Comparison of ENCODE assay signal across 8 mouse cellular contexts in genomic region chr4:144894487-144895210, GRCm38 (mm10). TPM values are rescaled to one million over a fixed set of nuclear protein-coding genes. Genes with fewer than 3 reads are reported as not detected.
A peak's percentile ranks its signal among the peaks of the same experiment; 100 is the strongest.
DNase-seq lines count a peak whose midpoint lies in the region; ATAC-seq and TF ChIP-seq lines count a peak whose summit lies in the region.

No protein-coding gene starts in this region.

- peaks cover 9% of the 10 kb centered on the region; the same call in 1 of the 2 replicates for H3K36me3 ChIP-seq in embryonic facial prominence, embryonic 15.5 days
- H3K36me3 ChIP-seq in hindbrain, embryonic 11.5 days (ENCODE audit: control insufficient read depth, insufficient read depth, low read length), result no peaks in the 10 kb centered on the region
- peaks cover 6% of the 10 kb centered on the region; the same call in 1 of the 2 replicates for H3K36me3 ChIP-seq in limb, embryonic 14.5 days (ENCODE audit: control insufficient read depth, insufficient read depth, low read length)
- no peaks in the 10 kb centered on the region for H3K36me3 ChIP-seq in midbrain, postnatal 0 days (ENCODE audit: insufficient read depth, low read length)

- peak; percentile 60 for ATAC-seq in embryonic facial prominence, embryonic 15.5 days (ENCODE audit: insufficient number of reproducible peaks, low FRiP score, low TSS enrichment, low read depth)
- no peak for ATAC-seq in hindbrain, embryonic 11.5 days (ENCODE audit: low FRiP score)
- peak; percentile 34 for ATAC-seq in limb, embryonic 14.5 days (ENCODE audit: low FRiP score, low read depth)
- ATAC-seq in midbrain, postnatal 0 days (ENCODE audit: low FRiP score), result no peak
- ATAC-seq in CD4-positive, CD25-positive, alpha-beta regulatory T cell, adult 4 months, result no peak

- peak; percentile 47 for DNase-seq in urinary bladder, adult 2 months (ENCODE audit: low spot score)
- DNase-seq in urinary bladder, postnatal 10 days (ENCODE audit: low spot score), result no peak
- DNase-seq in hindbrain, embryonic 11.5 days (ENCODE audit: low spot score), result peak; percentile 34
- DNase-seq in limb, embryonic 14.5 days (ENCODE audit: low spot score), result peak; percentile 68
- no peak for DNase-seq in midbrain, postnatal 0 days (ENCODE audit: low spot score)
- DNase-seq in cerebellum, adult 11-12 months, result no peak

- H3K27ac ChIP-seq in embryonic facial prominence, embryonic 15.5 days (replicated peaks), result peak overlapping the region; percentile 85
- H3K27ac ChIP-seq in hindbrain, embryonic 11.5 days (ENCODE audit: low read depth, low read length), result no peak overlapping the region
- peak overlapping the region; percentile 90 for H3K27ac ChIP-seq in limb, embryonic 14.5 days (replicated peaks; ENCODE audit: low read depth, low read length)
- H3K27ac ChIP-seq in midbrain, postnatal 0 days (ENCODE audit: low read depth, low read length), result peak overlapping the region; percentile 26; the same call in 1 of the 2 replicates

- TF ChIP-seq CTCF in midbrain, postnatal 0 days (IDR thresholded peaks at IDR 0.05), result no peak

- no peaks in the 10 kb centered on the region for H3K27me3 ChIP-seq in embryonic facial prominence, embryonic 15.5 days
- H3K27me3 ChIP-seq in hindbrain, embryonic 11.5 days (ENCODE audit: control insufficient read depth, insufficient read depth, low read length), result peaks cover 22% of the 10 kb centered on the region
- H3K27me3 ChIP-seq in limb, embryonic 14.5 days (ENCODE audit: control insufficient read depth, insufficient read depth, low read length), result no peaks in the 10 kb centered on the region
- peaks cover 21% of the 10 kb centered on the region for H3K27me3 ChIP-seq in midbrain, postnatal 0 days (ENCODE audit: insufficient read depth, low read length)

- 1% methylated on average over 11 of the region's 11 CpGs for WGBS in embryonic facial prominence, embryonic 15.5 days
- 5% methylated on average over 11 of the region's 11 CpGs for WGBS in hindbrain, embryonic 11.5 days
- WGBS in limb, embryonic 14.5 days, result 2% methylated on average over 11 of the region's 11 CpGs
- WGBS in midbrain, postnatal 0 days, result 8% methylated on average over 11 of the region's 11 CpGs

- peak overlapping the region; percentile 95 for H3K4me2 ChIP-seq in embryonic facial prominence, embryonic 15.5 days (replicated peaks)
- H3K4me2 ChIP-seq in hindbrain, embryonic 11.5 days (replicated peaks; ENCODE audit: low read depth, low read length), result peak overlapping the region; percentile 83
- H3K4me2 ChIP-seq in limb, embryonic 14.5 days (replicated peaks; ENCODE audit: low read depth, low read length, severe bottlenecking), result peak overlapping the region; percentile 86
- peak overlapping the region; percentile 93 for H3K4me2 ChIP-seq in midbrain, postnatal 0 days (ENCODE audit: low read depth, low read length, poor library complexity, severe bottlenecking)

- no peaks in the 10 kb centered on the region for H3K9me3 ChIP-seq in embryonic facial prominence, embryonic 15.5 days (replicated peaks)
- H3K9me3 ChIP-seq in hindbrain, embryonic 11.5 days (ENCODE audit: control insufficient read depth, low read length), result no peaks in the 10 kb centered on the region
- H3K9me3 ChIP-seq in limb, embryonic 14.5 days (ENCODE audit: control insufficient read depth, low read length), result no peaks in the 10 kb centered on the region
- no peaks in the 10 kb centered on the region for H3K9me3 ChIP-seq in midbrain, postnatal 0 days (ENCODE audit: low read length)

- H3K9ac ChIP-seq in embryonic facial prominence, embryonic 15.5 days, result peak overlapping the region; percentile 48
- 0 out of 2 replicates have a peak overlapping the region, but pooled peaks have one; percentile 41 for H3K9ac ChIP-seq in hindbrain, embryonic 11.5 days (ENCODE audit: low read depth, low read length)
- H3K9ac ChIP-seq in limb, embryonic 14.5 days (ENCODE audit: low read depth, low read length, severe bottlenecking), result peak overlapping the region; percentile 81
- H3K9ac ChIP-seq in midbrain, postnatal 0 days (replicated peaks; ENCODE audit: low read length, poor library complexity, severe bottlenecking), result peak overlapping the region; percentile 19; the same call in 1 of the 2 replicates

- TF ChIP-seq POLR2A in limb, embryonic 14.5 days (IDR thresholded peaks at IDR 0.05; ENCODE audit: borderline replicate concordance, extremely low read depth, insufficient read depth, insufficient read length), result peak; percentile 20; the same call in 1 of the 2 replicates

- H3K4me3 ChIP-seq in embryonic facial prominence, embryonic 15.5 days (replicated peaks), result peak overlapping the region; percentile 65
- peak overlapping the region; percentile 39 for H3K4me3 ChIP-seq in hindbrain, embryonic 11.5 days (ENCODE audit: low read depth, low read length)
- H3K4me3 ChIP-seq in limb, embryonic 14.5 days (replicated peaks; ENCODE audit: low read length), result peak overlapping the region; percentile 67
- peak overlapping the region; percentile 48 for H3K4me3 ChIP-seq in midbrain, postnatal 0 days (ENCODE audit: low read depth, low read length)

- peaks cover 52% of the 10 kb centered on the region for H3K4me1 ChIP-seq in embryonic facial prominence, embryonic 15.5 days
- H3K4me1 ChIP-seq in hindbrain, embryonic 11.5 days (replicated peaks; ENCODE audit: control insufficient read depth, insufficient read depth, low read length), result peaks cover 6% of the 10 kb centered on the region
- peaks cover 36% of the 10 kb centered on the region for H3K4me1 ChIP-seq in limb, embryonic 14.5 days (ENCODE audit: control insufficient read depth, insufficient read depth, low read length)
- no peaks in the 10 kb centered on the region for H3K4me1 ChIP-seq in midbrain, postnatal 0 days (ENCODE audit: insufficient read depth, low read length)

RNA-seq across cellular contexts. Expression of gene Dhrs3, which starts 2.0 kb away (rescaled TPM):
- polyA plus RNA-seq in urinary bladder, adult 2 months (2012; rRNA removed), result 249 and 258 TPM in 2 replicates
- polyA plus RNA-seq in embryonic facial prominence, embryonic 15.5 days (2015; fragmentation: Nextera tagmentation; extraction: Ambion mirVana), result 73.3 and 75.7 TPM in 2 replicates
- 21.5 and 36.4 TPM in 2 replicates for polyA plus RNA-seq in hindbrain, embryonic 11.5 days (2014; fragmentation: Nextera tagmentation; extraction: Ambion mirVana)
- polyA plus RNA-seq in limb, embryonic 14.5 days (2012; rRNA removed), result 69.7 and 80.0 TPM in 2 replicates
- 121 and 134 TPM in 2 replicates for polyA plus RNA-seq in limb, embryonic 14.5 days (2014; fragmentation: Nextera tagmentation; extraction: Ambion mirVana)
- total RNA-seq in midbrain, postnatal 0 days (2014; rRNA removed), result 24.3 and 31.0 TPM in 2 replicates
- polyA plus RNA-seq in midbrain, postnatal 0 days (2015; fragmentation: Nextera tagmentation; extraction: Ambion mirVana), result 29.8 and 39.2 TPM in 2 replicates
- polyA plus RNA-seq in CD4-positive, CD25-positive, alpha-beta regulatory T cell, adult 4 months (2017; shearing (Covaris generic)), result 100 to 1,000 TPM in 1 of 2 experiments, 10 to 100 TPM in 1; 64.4 to 105 TPM

Comparison
In these comparisons a context has a peak if more than half of its experiments do, and no peak if none do; other contexts are left out.
1. DNase-seq: peak in urinary bladder, adult 2 months (single experiment), hindbrain, embryonic 11.5 days (single experiment) and limb, embryonic 14.5 days (single experiment); none in urinary bladder, postnatal 10 days (single experiment), midbrain, postnatal 0 days (single experiment) and cerebellum, adult 11-12 months (single experiment).
2. ATAC-seq: peak in embryonic facial prominence, embryonic 15.5 days (single experiment) and limb, embryonic 14.5 days (single experiment); none in hindbrain, embryonic 11.5 days (single experiment), midbrain, postnatal 0 days (single experiment) and CD4-positive, CD25-positive, alpha-beta regulatory T cell, adult 4 months (single experiment).
3. H3K9ac ChIP-seq: peak in every context shown above with its lines; median percentile 81 in limb, embryonic 14.5 days; 48 in embryonic facial prominence, embryonic 15.5 days; 41 in hindbrain, embryonic 11.5 days; 19 in midbrain, postnatal 0 days.
4. Peak in every context shown above with its lines, with median percentiles within 50 percentile points of each other: H3K4me2 ChIP-seq and H3K4me3 ChIP-seq.